13 mouse cellular contexts compared by ENCODE assay signal in genomic region chr19:30829231-30829775, GRCm38 (mm10).
"Had no signal": no experiment of that assay in that cellular context is flagged by ENCODE, and none has a peak within 500 bp of the region (broad histone marks: within the 10 kb centered on the region; RNA-seq: fewer than 3 reads in every experiment).

No protein-coding gene starts in this region.

- DNase-seq: kidney, adult 8-10 months; kidney, postnatal 25 days; lung, adult 2 months; lung, postnatal 36 days; thymus, postnatal 4 days had no signal

- H3K9me3 ChIP-seq: limb, embryonic 10.5 days; liver, embryonic 15.5 days; megakaryocyte, embryonic 14.5 days; neural tube, embryonic 15.5 days had no signal

- H3K9ac ChIP-seq: liver, embryonic 15.5 days; midbrain, embryonic 12.5 days; neural tube, embryonic 15.5 days had no signal

- H3K27ac ChIP-seq: limb, embryonic 10.5 days; liver, embryonic 15.5 days; midbrain, embryonic 12.5 days; neural tube, embryonic 15.5 days; stomach, postnatal 0 days had no signal

- H3K36me3 ChIP-seq: limb, embryonic 10.5 days; liver, embryonic 15.5 days; midbrain, embryonic 12.5 days; neural tube, embryonic 15.5 days had no signal

- H3K4me3 ChIP-seq: limb, embryonic 10.5 days; liver, embryonic 15.5 days; megakaryocyte, embryonic 14.5 days; midbrain, embryonic 12.5 days; neural tube, embryonic 15.5 days had no signal

- H3K27me3 ChIP-seq: liver, embryonic 15.5 days; megakaryocyte, embryonic 14.5 days; midbrain, embryonic 12.5 days; neural tube, embryonic 15.5 days had no signal

- H3K4me2 ChIP-seq: liver, embryonic 11.5 days; liver, embryonic 15.5 days; midbrain, embryonic 12.5 days; neural tube, embryonic 15.5 days had no signal

- ATAC-seq: lung, postnatal 0 days had no signal

- H3K4me1 ChIP-seq: liver, embryonic 15.5 days; neural tube, embryonic 15.5 days had no signal
